8 mouse cellular contexts compared by ENCODE assay signal in the genomic region with DNA sequence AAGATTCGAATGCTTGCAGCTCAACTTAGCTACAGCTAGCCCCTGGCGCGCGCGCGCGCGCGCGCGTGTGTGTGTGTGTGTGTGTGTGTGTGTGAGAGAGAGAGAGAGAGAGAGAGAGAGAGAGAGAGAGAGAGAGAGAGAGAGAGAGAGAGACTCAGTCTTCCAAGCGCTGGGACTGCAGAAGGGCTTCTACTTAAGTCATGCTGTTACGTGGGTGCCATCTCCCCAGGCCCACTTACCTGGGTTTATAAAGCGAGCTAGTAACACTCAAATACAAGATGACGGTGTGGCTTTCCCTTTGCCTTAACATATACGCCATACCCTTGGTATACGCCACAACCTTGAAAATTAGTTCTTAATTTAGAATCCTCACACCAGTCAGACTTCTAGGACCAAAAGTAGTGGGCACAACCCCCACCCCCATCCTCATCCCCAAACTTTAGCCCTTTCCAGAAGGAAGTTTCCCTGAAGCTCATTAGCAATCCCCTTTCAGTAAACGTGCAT. TPM values are rescaled to one million over a fixed set of nuclear protein-coding genes. Genes with fewer than 3 reads are reported as not detected.
DNase-seq lines count a peak whose midpoint lies in the region; ATAC-seq and TF ChIP-seq lines count a peak whose summit lies in the region.

No protein-coding gene starts in this region.

- ATAC-seq in limb, embryonic 13.5 days (ENCODE audit: low FRiP score, low read depth) = no peak
- no peak for ATAC-seq in stomach, embryonic 16.5 days (ENCODE audit: insufficient read depth, low FRiP score)

- H3K4me1 ChIP-seq in spleen, adult 2 months (ENCODE audit: control insufficient read depth, insufficient read depth, insufficient read length) = peaks cover 16% of the 10 kb centered on the region
- H3K4me1 ChIP-seq in limb, embryonic 13.5 days = peaks cover 22% of the 10 kb centered on the region
- H3K4me1 ChIP-seq in stomach, embryonic 16.5 days (ENCODE audit: control insufficient read depth, insufficient read depth, low read length) = peaks cover 11% of the 10 kb centered on the region

- H3K9ac ChIP-seq in limb, embryonic 13.5 days = peak overlapping the region; percentile 76
- peak overlapping the region; percentile 81 for H3K9ac ChIP-seq in stomach, embryonic 16.5 days (ENCODE audit: low read length)

- TF ChIP-seq CTCF in spleen, adult 2 months (IDR thresholded peaks at IDR 0.05; ENCODE audit: extremely low read depth, insufficient read depth, insufficient read length, insufficient replicate concordance) = no peak

- no peak for TF ChIP-seq POLR2A in spleen, adult 2 months (IDR thresholded peaks at IDR 0.05; ENCODE audit: low read depth, low read length)

- H3K4me3 ChIP-seq in spleen, adult 2 months (ENCODE audit: extremely low read depth, insufficient read depth, insufficient read length) = peak overlapping the region; percentile 68
- peak overlapping the region; percentile 61 for H3K4me3 ChIP-seq in limb, embryonic 13.5 days
- peak overlapping the region; percentile 57 for H3K4me3 ChIP-seq in stomach, embryonic 16.5 days (replicated peaks; ENCODE audit: low read length)

- H3K4me2 ChIP-seq in limb, embryonic 13.5 days (replicated peaks) = peak overlapping the region; percentile 77
- H3K4me2 ChIP-seq in stomach, embryonic 16.5 days (ENCODE audit: low read depth, low read length) = peak overlapping the region; percentile 66

- H3K27ac ChIP-seq in spleen, adult 2 months (ENCODE audit: insufficient read depth, low read length) = peak overlapping the region; percentile 79
- H3K27ac ChIP-seq in limb, embryonic 13.5 days = peak overlapping the region; percentile 95
- H3K27ac ChIP-seq in stomach, embryonic 16.5 days (ENCODE audit: low read length) = peak overlapping the region; percentile 97

- H3K36me3 ChIP-seq in spleen, adult 2 months (ENCODE audit: control insufficient read depth, insufficient read depth, low read length) = no peaks in the 10 kb centered on the region
- H3K36me3 ChIP-seq in limb, embryonic 13.5 days = no peaks in the 10 kb centered on the region
- no peaks in the 10 kb centered on the region for H3K36me3 ChIP-seq in stomach, embryonic 16.5 days (ENCODE audit: control insufficient read depth, insufficient read depth, low read length)

- 29% methylated on average over 18 of the region's 18 CpGs for WGBS in spleen, adult 2 months
- WGBS in limb, embryonic 13.5 days = 8% methylated on average over 18 of the region's 18 CpGs
- WGBS in stomach, embryonic 16.5 days = 11% methylated on average over 18 of the region's 18 CpGs

- DNase-seq in cerebellum, adult 11-12 months = peak; percentile 33
- no peak for DNase-seq in cerebellum, postnatal 14 days
- DNase-seq in spleen, adult 2 months (ENCODE audit: low read depth in 1 of 2, low spot score in 2 of 2) = no peak
- no peak for DNase-seq in spleen, adult 18-20 months
- no peak for DNase-seq in cerebellum, postnatal 10 days
- DNase-seq in cerebellum, adult 18-20 months = no peak

- no peaks in the 10 kb centered on the region for H3K9me3 ChIP-seq in limb, embryonic 13.5 days
- H3K9me3 ChIP-seq in stomach, embryonic 16.5 days (replicated peaks; ENCODE audit: control insufficient read depth, low read length) = no peaks in the 10 kb centered on the region

- no peaks in the 10 kb centered on the region for H3K27me3 ChIP-seq in spleen, adult 2 months (ENCODE audit: control insufficient read depth, insufficient read depth, low read length)
- H3K27me3 ChIP-seq in limb, embryonic 13.5 days = no peaks in the 10 kb centered on the region
- no peaks in the 10 kb centered on the region for H3K27me3 ChIP-seq in stomach, embryonic 16.5 days (ENCODE audit: control insufficient read depth, insufficient read depth, low read length)

RNA-seq across cellular contexts. Expression of a gene that starts 25.9 kb away (rescaled TPM):
- 30.1 and 39.6 TPM in 2 replicates for polyA plus RNA-seq in spleen, adult 2 months (2012; rRNA removed)
- polyA plus RNA-seq in limb, embryonic 13.5 days (2015; fragmentation: Nextera tagmentation; extraction: Ambion mirVana) = 197 and 219 TPM in 2 replicates
- 329 and 336 TPM in 2 replicates for polyA plus RNA-seq in stomach, embryonic 16.5 days (2015; fragmentation: Nextera tagmentation; extraction: Ambion mirVana)
